Mouse (Mus musculus) olfactory bulb, adult 2 months (tissue): ENCODE data around the gene Corin. TPM values are rescaled to one million over a fixed set of nuclear protein-coding genes. Genes with fewer than 3 reads are reported as not detected.

Source experiments
- H3K27ac ChIP-seq: fragments of 200-500 bp; 2 replicates; pipeline ENCODE4 v1.5.1; 2012; ENCODE audit warnings: low read depth, low read length; ENCODE audit not compliant: insufficient read depth
- H3K4me1 ChIP-seq: fragments of 200-500 bp; 2 replicates; pipeline ENCODE4 v1.6.1; 2012; ENCODE audit warnings: low read length; ENCODE audit not compliant: control insufficient read depth, insufficient read depth
- H3K4me3 ChIP-seq: fragments of 200-500 bp; 2 replicates; pipeline ENCODE4 v1.5.1; 2012; ENCODE audit warnings: mild to moderate bottlenecking, low read depth, low read length, moderate library complexity; ENCODE audit not compliant: insufficient read depth
- CTCF ChIP-seq: fragments of 200-500 bp; IDR thresholded peaks from 2 replicates; pipeline ENCODE4 v1.5.1; 2012; ENCODE audit warnings: low read depth, mild to moderate bottlenecking, low read length, moderate library complexity; ENCODE audit not compliant: insufficient read depth
- POLR2A ChIP-seq: fragments of 200-500 bp; IDR thresholded peaks from 2 replicates; pipeline ENCODE4 v1.6.1; 2012; ENCODE audit warnings: mild to moderate bottlenecking, low read depth, low read length, moderate library complexity; ENCODE audit not compliant: insufficient read depth
- WGBS: fragments of 180-500 bp; shearing (Covaris S2); methylation state at CpG from one replicate; pipeline ENCODE4 v1.1.7; 2018; 5-methylcytosine and 5-hydroxymethylcytosine counted together
- polyA plus RNA-seq: library from polyadenylated mRNA; stranded (reverse); fragments of >200 nt; gene quantifications from 2 replicates; pipeline ENCODE4 v1.2.4, GENCODE M21; 2012; ENCODE audit warnings: low replicate concordance; ENCODE audit not compliant: missing spikeins, insufficient read depth, insufficient read length

The Corin gene
- polyA plus RNA-seq, 1 experiment: not detected

GRCm38 (mm10) chr5:72446104-72446503, 58.2 kb downstream of the Corin start:
- Histone ChIP-seq H3K27ac (no peak overlapping the region), H3K4me3 (no peak overlapping the region), H3K4me1 (no peaks in the 10 kb centered on the region)
- TF ChIP-seq POLR2A: no peak
- TF ChIP-seq CTCF: no peak
- WGBS: 93% methylated on average over 11 of the region's 11 CpGs

- 84% methylated on average over 11 of the region's 11 CpGs for WGBS
- H3K4me1 ChIP-seq: no peaks in the 10 kb centered on the region
- no peak overlapping the region for H3K27ac ChIP-seq
- no peak overlapping the region for H3K4me3 ChIP-seq
- TF ChIP-seq CTCF (no peak), POLR2A (no peak)
These were observed 60.3 kb downstream of the Corin start for GRCm38 (mm10) chr5:72443946-72444345.

- TF ChIP-seq CTCF (no peak), POLR2A (no peak)
- H3K4me3 ChIP-seq: no peak overlapping the region
- WGBS: 60% methylated on average over 4 of the region's 4 CpGs
- H3K27ac ChIP-seq: no peak overlapping the region
- no peaks in the 10 kb centered on the region for H3K4me1 ChIP-seq
These were observed 61.3 kb downstream of the Corin start for GRCm38 (mm10) chr5:72443007-72443406.

- H3K4me3 ChIP-seq: no peak overlapping the region
- H3K4me1 ChIP-seq: no peaks in the 10 kb centered on the region
- no peak overlapping the region for H3K27ac ChIP-seq
- WGBS: 79% methylated on average over 10 of the region's 10 CpGs
- TF ChIP-seq POLR2A (no peak), CTCF (no peak)
These were observed 63.1 kb downstream of the Corin start for GRCm38 (mm10) chr5:72441181-72441580.

GRCm38 (mm10) chr5:72435085-72435484, 69.2 kb downstream of the Corin start:
- Histone ChIP-seq H3K27ac (no peak overlapping the region), H3K4me3 (no peak overlapping the region), H3K4me1 (no peaks in the 10 kb centered on the region)
- 94% methylated on average over 11 of the region's 11 CpGs for WGBS
- TF ChIP-seq CTCF: no peak
- TF ChIP-seq POLR2A: no peak

GRCm38 (mm10) chr5:72431856-72432255, 72.4 kb downstream of the Corin start:
- Histone ChIP-seq H3K4me1 (no peaks in the 10 kb centered on the region), H3K27ac (no peak overlapping the region), H3K4me3 (no peak overlapping the region)
- WGBS: 82% methylated on average over 3 of the region's 3 CpGs
- no peak for TF ChIP-seq CTCF
- TF ChIP-seq POLR2A: no peak

GRCm38 (mm10) chr5:72427556-72427955, 76.7 kb downstream of the Corin start:
- H3K27ac ChIP-seq: no peak overlapping the region
- H3K4me3 ChIP-seq: no peak overlapping the region
- TF ChIP-seq CTCF (no peak), POLR2A (no peak)
- 51% methylated on average over 4 of the region's 4 CpGs for WGBS
- H3K4me1 ChIP-seq: no peaks in the 10 kb centered on the region

- TF ChIP-seq CTCF (no peak), POLR2A (no peak)
- H3K27ac ChIP-seq: no peak overlapping the region
- H3K4me1 ChIP-seq: no peaks in the 10 kb centered on the region
- H3K4me3 ChIP-seq: no peak overlapping the region
These were observed 78.8 kb downstream of the Corin start for GRCm38 (mm10) chr5:72425342-72426010.

- 50% methylated on average over 10 of the region's 10 CpGs for WGBS
- no peak overlapping the region for H3K27ac ChIP-seq
- TF ChIP-seq POLR2A: no peak
- no peak for TF ChIP-seq CTCF
- H3K4me3 ChIP-seq: no peak overlapping the region
- no peaks in the 10 kb centered on the region for H3K4me1 ChIP-seq
These were observed 92.4 kb downstream of the Corin start for GRCm38 (mm10) chr5:72411874-72412329.
